Mouse (Mus musculus) stomach, embryonic 14.5 days (tissue): ENCODE results near the gene Ubn1. TPM values are rescaled to one million over a fixed set of nuclear protein-coding genes. Genes with fewer than 3 reads are reported as not detected.

Experiments
- ATAC-seq: fragments of 200-750 bp; cut with Nextera tagmentation; 2 replicates; pipeline ENCODE4 v1.8.0; 2017; ENCODE audit warnings: low read depth, moderate TSS enrichment; ENCODE audit not compliant: insufficient number of reproducible peaks, insufficient read depth, low FRiP score
- H3K27ac ChIP-seq: fragments of 300-500 bp; sonication (generic); 2 replicates; pipeline ENCODE4 v1.5.1; 2014; ENCODE audit warnings: mild to moderate bottlenecking, low read length, moderate library complexity, mixed read lengths
- H3K27me3 ChIP-seq: fragments of 300-500 bp; sonication (generic); 2 replicates; pipeline ENCODE4 v1.6.1; 2014; ENCODE audit warnings: low read length, control low read depth, mixed read lengths; ENCODE audit not compliant: control insufficient read depth, insufficient read depth
- H3K36me3 ChIP-seq: fragments of 300-500 bp; sonication (generic); 2 replicates; pipeline ENCODE4 v1.6.1; 2014; ENCODE audit warnings: mild to moderate bottlenecking, control low read depth, low read length, moderate library complexity, mixed read lengths; ENCODE audit not compliant: control insufficient read depth, insufficient read depth
- H3K4me1 ChIP-seq: fragments of 300-500 bp; sonication (generic); 2 replicates; pipeline ENCODE4 v1.6.1; 2014; ENCODE audit warnings: low read length, control low read depth, mixed read lengths; ENCODE audit not compliant: control insufficient read depth, insufficient read depth
- H3K4me2 ChIP-seq: fragments of 300-500 bp; sonication (generic); replicated peaks from 2 replicates; pipeline ENCODE4 v1.6.1; 2014; ENCODE audit warnings: low read depth, low read length, control low read depth
- H3K4me3 ChIP-seq: fragments of 300-500 bp; sonication (generic); 2 replicates; pipeline ENCODE4 v1.5.1; 2014; ENCODE audit warnings: low read depth, low read length, control low read depth
- H3K9ac ChIP-seq: fragments of 300-500 bp; sonication (generic); replicated peaks from 2 replicates; pipeline ENCODE4 v1.6.1; 2014; ENCODE audit warnings: low read depth, mild to moderate bottlenecking, control low read depth, low read length, moderate library complexity, mixed read lengths
- H3K9me3 ChIP-seq: fragments of 300-500 bp; sonication (generic); 2 replicates; pipeline ENCODE4 v1.6.1; 2016; ENCODE audit warnings: low read depth, low read length, control low read depth; ENCODE audit not compliant: control insufficient read depth
- WGBS: fragments of 180-500 bp; shearing (Covaris S2); extraction: QIAGEN DNeasy Blood & Tissue Kit; methylation state at CpG from one replicate; pipeline ENCODE4 v1.1.7; 2014; 5-methylcytosine and 5-hydroxymethylcytosine counted together
- polyA plus RNA-seq: library from polyadenylated mRNA; unstranded; fragments of >200 nt; fragmentation: Nextera tagmentation; extraction: Ambion mirVana; gene quantifications from 2 replicates; pipeline ENCODE4 v1.2.1, GENCODE M21; 2014

The Ubn1 gene
- polyA plus RNA-seq, 1 experiment from 2014 or later = 24.5 TPM

- 78% methylated on average over 5 of the region's 5 CpGs for WGBS
- no peak for ATAC-seq
Measured at GRCm38 (mm10) chr16:5093285-5093684, 43.4 kb downstream of the Ubn1 start.

GRCm38 (mm10) chr16:5096504-5096903 lies 46.6 kb downstream of the Ubn1 start:
- H3K27ac ChIP-seq = no peak overlapping the region
- WGBS = 82% methylated on average over 8 of the region's 8 CpGs
- H3K27me3 ChIP-seq = no peaks in the 10 kb centered on the region
- no peak overlapping the region for H3K9ac ChIP-seq
- no peak overlapping the region for H3K4me2 ChIP-seq
- no peaks in the 10 kb centered on the region for H3K4me1 ChIP-seq
- no peak overlapping the region for H3K4me3 ChIP-seq
- no peaks in the 10 kb centered on the region for H3K36me3 ChIP-seq
- no peak for ATAC-seq
- H3K9me3 ChIP-seq = no peaks in the 10 kb centered on the region

More at GRCm38 (mm10) chr16:5093285-5093684, 43.4 kb downstream of the Ubn1 start:
- peaks cover 2% of the 10 kb centered on the region; the same call in 1 of the 2 replicates for H3K36me3 ChIP-seq
- H3K27ac ChIP-seq = no peak overlapping the region
- H3K4me3 ChIP-seq = no peak overlapping the region
- no peak overlapping the region for H3K9ac ChIP-seq
- H3K4me2 ChIP-seq = no peak overlapping the region
- no peaks in the 10 kb centered on the region for H3K4me1 ChIP-seq
- H3K9me3 ChIP-seq = no peaks in the 10 kb centered on the region
- no peaks in the 10 kb centered on the region for H3K27me3 ChIP-seq

DNA sequence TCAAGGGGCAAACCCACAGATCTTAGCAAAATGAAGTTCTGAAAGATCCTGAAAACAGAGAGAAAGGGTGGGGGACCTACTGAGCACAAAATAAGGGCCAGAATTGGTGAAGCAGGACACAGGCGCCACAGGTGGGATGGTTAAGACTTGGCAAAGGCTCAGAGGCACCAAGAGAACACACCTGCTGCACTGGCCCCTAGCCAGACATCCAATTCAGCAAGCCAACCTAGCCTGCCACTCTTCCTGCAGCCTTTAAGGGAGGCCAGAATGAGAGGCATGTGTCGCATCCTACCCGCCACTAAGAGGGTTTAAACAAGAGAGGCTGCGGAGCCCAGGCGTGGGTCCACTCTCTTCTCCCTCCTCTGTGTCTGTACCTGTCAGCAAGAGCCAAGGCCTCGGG lies 51.1 kb downstream of the Ubn1 start:
- Histone ChIP-seq H3K4me1 (no peaks in the 10 kb centered on the region), H3K9ac (no peak overlapping the region), H3K27me3 (no peaks in the 10 kb centered on the region), H3K4me2 (no peak overlapping the region), H3K9me3 (no peaks in the 10 kb centered on the region), H3K36me3 (no peaks in the 10 kb centered on the region), H3K27ac (no peak overlapping the region), H3K4me3 (no peak overlapping the region)
- ATAC-seq = no peak
- 72% methylated on average over 6 of the region's 6 CpGs for WGBS

DNA sequence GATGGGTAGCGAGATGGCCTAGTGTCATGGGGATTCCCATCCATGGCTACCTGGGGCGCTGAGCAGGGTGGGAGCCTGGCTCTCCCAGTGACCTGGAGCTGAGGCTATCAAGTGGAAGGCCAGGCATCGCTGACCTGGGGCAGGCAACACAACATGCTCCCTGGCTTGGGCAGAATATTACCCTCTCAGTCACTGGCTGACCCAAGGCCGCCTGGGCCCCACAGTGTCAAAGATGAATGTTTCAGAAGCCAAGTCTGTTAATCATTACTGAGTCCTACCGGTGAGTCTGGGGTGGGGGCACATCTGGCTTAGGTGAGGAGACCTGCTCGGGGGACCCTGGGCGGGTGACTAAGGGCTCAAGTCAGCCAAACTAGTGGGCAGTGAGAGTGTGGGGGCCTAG lies 60.0 kb downstream of the Ubn1 start:
- no peak overlapping the region for H3K4me3 ChIP-seq
- peaks cover 5% of the 10 kb centered on the region; the same call in 1 of the 2 replicates for H3K4me1 ChIP-seq
- no peaks in the 10 kb centered on the region for H3K27me3 ChIP-seq
- 0 out of 2 replicates have a peak, but pooled peaks have one; percentile 10 for ATAC-seq
- no peak overlapping the region for H3K4me2 ChIP-seq
- no peak overlapping the region for H3K27ac ChIP-seq
- H3K9me3 ChIP-seq = no peaks in the 10 kb centered on the region
- no peak overlapping the region for H3K9ac ChIP-seq
- H3K36me3 ChIP-seq = no peaks in the 10 kb centered on the region
- 54% methylated on average over 7 of the region's 7 CpGs for WGBS

DNA sequence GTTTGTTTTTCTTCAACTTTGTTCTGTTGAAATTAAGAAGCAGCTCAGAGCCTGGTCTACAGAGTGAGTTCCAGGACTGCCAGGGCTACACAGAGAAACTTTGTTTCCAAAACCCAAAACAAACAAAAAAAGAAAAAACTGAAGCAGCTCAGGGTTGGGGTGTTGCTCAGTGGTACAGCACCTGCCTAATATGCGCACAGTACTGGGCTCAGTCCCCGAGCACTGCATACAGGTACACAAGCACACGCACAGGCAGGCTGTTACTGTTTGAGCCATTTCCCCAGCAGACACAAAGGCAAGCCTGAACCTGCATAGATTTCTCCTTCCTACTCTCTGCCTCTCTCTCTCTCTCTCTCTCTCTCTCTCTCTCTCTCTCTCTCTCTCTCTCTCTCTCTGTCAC lies 61.2 kb downstream of the Ubn1 start:
- H3K27me3 ChIP-seq = no peaks in the 10 kb centered on the region
- H3K4me2 ChIP-seq = no peak overlapping the region
- no peak overlapping the region for H3K9ac ChIP-seq
- H3K36me3 ChIP-seq = no peaks in the 10 kb centered on the region
- peaks cover 5% of the 10 kb centered on the region; the same call in 1 of the 2 replicates for H3K4me1 ChIP-seq
- H3K9me3 ChIP-seq = no peaks in the 10 kb centered on the region
- no peak overlapping the region for H3K27ac ChIP-seq
- H3K4me3 ChIP-seq = no peak overlapping the region
- WGBS = 72% methylated on average over 3 of the region's 3 CpGs
- ATAC-seq = 0 out of 2 replicates have a peak, but pooled peaks have one; percentile 46

- Histone ChIP-seq H3K4me1 (peaks cover 5% of the 10 kb centered on the region; the same call in 1 of the 2 replicates), H3K27ac (no peak overlapping the region), H3K9ac (no peak overlapping the region), H3K36me3 (no peaks in the 10 kb centered on the region), H3K27me3 (no peaks in the 10 kb centered on the region), H3K4me3 (no peak overlapping the region), H3K9me3 (no peaks in the 10 kb centered on the region), H3K4me2 (no peak overlapping the region)
- no peak for ATAC-seq
- WGBS = 64% methylated on average over 4 of the region's 4 CpGs
Measured at GRCm38 (mm10) chr16:5113002-5113550, 63.2 kb downstream of the Ubn1 start.

DNA sequence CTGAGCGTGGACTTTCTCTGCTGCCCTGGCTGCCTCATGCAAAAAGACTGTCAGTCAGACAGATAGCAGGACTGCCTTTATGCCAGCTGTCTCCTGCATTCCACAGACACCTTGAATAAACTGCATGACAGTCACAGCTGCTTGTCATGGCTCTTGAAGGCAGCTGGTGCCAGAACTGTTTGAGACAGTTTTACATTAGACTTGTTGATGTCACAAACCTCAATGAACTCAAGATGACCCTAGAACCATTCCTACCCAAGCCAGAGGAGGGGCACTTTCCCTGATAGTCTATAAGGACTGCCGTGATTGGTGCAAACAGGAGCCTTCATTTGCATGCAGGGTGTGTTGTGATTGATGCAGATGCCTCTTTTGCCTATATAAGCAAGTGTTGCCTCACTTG lies 63.7 kb downstream of the Ubn1 start:
- Histone ChIP-seq H3K4me1 (peaks cover 5% of the 10 kb centered on the region; the same call in 1 of the 2 replicates), H3K9me3 (no peaks in the 10 kb centered on the region), H3K27ac (no peak overlapping the region), H3K9ac (no peak overlapping the region), H3K36me3 (no peaks in the 10 kb centered on the region), H3K4me3 (no peak overlapping the region), H3K4me2 (no peak overlapping the region), H3K27me3 (no peaks in the 10 kb centered on the region)
- WGBS = 59% methylated on average over 2 of the region's 2 CpGs
- ATAC-seq = no peak

GRCm38 (mm10) chr16:5119385-5119784 lies 69.5 kb downstream of the Ubn1 start:
- Histone ChIP-seq H3K27ac (no peak overlapping the region), H3K4me2 (no peak overlapping the region), H3K27me3 (no peaks in the 10 kb centered on the region), H3K9me3 (no peaks in the 10 kb centered on the region), H3K9ac (no peak overlapping the region), H3K36me3 (no peaks in the 10 kb centered on the region), H3K4me3 (no peak overlapping the region), H3K4me1 (no peaks in the 10 kb centered on the region)
- WGBS = 65% methylated on average over 4 of the region's 4 CpGs
- 0 out of 2 replicates have a peak, but pooled peaks have one; percentile 30 for ATAC-seq

DNA sequence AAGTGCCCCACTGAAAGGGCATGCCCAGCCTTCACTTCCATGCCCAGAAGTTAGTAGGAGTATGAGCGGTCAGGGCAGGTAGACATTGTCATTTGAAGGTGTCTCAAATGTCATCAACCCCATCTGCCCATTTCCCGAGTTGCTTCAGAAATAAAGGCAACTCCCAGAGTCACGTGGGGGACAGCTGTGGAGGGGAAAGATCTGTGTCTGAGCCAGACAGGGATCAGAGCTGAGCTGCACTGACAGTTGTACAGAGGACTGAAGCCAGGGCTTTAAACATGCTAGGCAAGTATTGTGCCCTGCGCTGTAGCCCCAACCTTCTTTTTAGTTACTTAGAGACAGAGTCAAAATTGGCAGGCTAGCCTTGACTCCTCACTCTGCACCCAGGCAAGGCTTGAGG lies 70.0 kb downstream of the Ubn1 start:
- 83% methylated on average over 4 of the region's 4 CpGs for WGBS
- H3K4me3 ChIP-seq = no peak overlapping the region
- no peaks in the 10 kb centered on the region for H3K27me3 ChIP-seq
- no peak overlapping the region for H3K9ac ChIP-seq
- no peaks in the 10 kb centered on the region for H3K9me3 ChIP-seq
- H3K4me1 ChIP-seq = no peaks in the 10 kb centered on the region
- H3K4me2 ChIP-seq = no peak overlapping the region
- H3K27ac ChIP-seq = no peak overlapping the region
- H3K36me3 ChIP-seq = no peaks in the 10 kb centered on the region
- no peak for ATAC-seq
